Mouse (Mus musculus) forebrain, embryonic 15.5 days (tissue): ENCODE results near the gene Tnr. TPM values are rescaled to one million over a fixed set of nuclear protein-coding genes. Genes with fewer than 3 reads are reported as not detected.

Experiments used
- ATAC-seq: fragments of 200-750 bp; cut with Nextera tagmentation; replicated peaks from 2 replicates; pipeline ENCODE4 v1.8.0; 2017; ENCODE audit warnings: mild to moderate bottlenecking, moderate TSS enrichment, moderate library complexity
- H3K27ac ChIP-seq: fragments of 300-500 bp; sonication (generic); replicated peaks from 2 replicates; pipeline ENCODE4 v1.5.1; 2015; ENCODE audit warnings: mild to moderate bottlenecking, inconsistent platforms
- H3K27me3 ChIP-seq: fragments of 300-500 bp; sonication (generic); 2 replicates; pipeline ENCODE4 v1.6.1; 2015; ENCODE audit warnings: inconsistent platforms
- H3K36me3 ChIP-seq: fragments of 300-500 bp; sonication (generic); 2 replicates; pipeline ENCODE4 v1.6.1; 2015; ENCODE audit warnings: mild to moderate bottlenecking, inconsistent platforms
- H3K4me1 ChIP-seq: fragments of 300-500 bp; sonication (generic); 2 replicates; pipeline ENCODE4 v1.6.1; 2015; ENCODE audit warnings: inconsistent platforms
- H3K4me2 ChIP-seq: fragments of 300-500 bp; sonication (generic); replicated peaks from 2 replicates; pipeline ENCODE4 v1.6.1; 2015; ENCODE audit warnings: mild to moderate bottlenecking, inconsistent platforms
- H3K4me3 ChIP-seq: fragments of 300-500 bp; sonication (generic); 2 replicates; pipeline ENCODE4 v1.5.1; 2015; ENCODE audit warnings: mild to moderate bottlenecking, inconsistent platforms
- H3K9ac ChIP-seq: fragments of 300-500 bp; sonication (generic); replicated peaks from 2 replicates; pipeline ENCODE4 v1.6.1; 2015; ENCODE audit warnings: mild to moderate bottlenecking, inconsistent platforms
- H3K9me3 ChIP-seq: fragments of 300-500 bp; sonication (generic); 2 replicates; pipeline ENCODE4 v1.6.1; 2016; ENCODE audit warnings: inconsistent platforms
- WGBS: fragments of 180-500 bp; shearing (Covaris S2); methylation state at CpG from one replicate; pipeline ENCODE4 v1.1.7; 2015; ENCODE audit warnings: mixed read lengths; 5-methylcytosine and 5-hydroxymethylcytosine counted together
- polyA plus RNA-seq: library from polyadenylated mRNA; unstranded; fragments of >200 nt; fragmentation: Nextera tagmentation; extraction: Ambion mirVana; gene quantifications from 2 replicates; pipeline ENCODE4 v1.2.1, GENCODE M21; 2015

The Tnr gene
- polyA plus RNA-seq, 1 experiment from 2014 or later: 6.7 TPM

DNA sequence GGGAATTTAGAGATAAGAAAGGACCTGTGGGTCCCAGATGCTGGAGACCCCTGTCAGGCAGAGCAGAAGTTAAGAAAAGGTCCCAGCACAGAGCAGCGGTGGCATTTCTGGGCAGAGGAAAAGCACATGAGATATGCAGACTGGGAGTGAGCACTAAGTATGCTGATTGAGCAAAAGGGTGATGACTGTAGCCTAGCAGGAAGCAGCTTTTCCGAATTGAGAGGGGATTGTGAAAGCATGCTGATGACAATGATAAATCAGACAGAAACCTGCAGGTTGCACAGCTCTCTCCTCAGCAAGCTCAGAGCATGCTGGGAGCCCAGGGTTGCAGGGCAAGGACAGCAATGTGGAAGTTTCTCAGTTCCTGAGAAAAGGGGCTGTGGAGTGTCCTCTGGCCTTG is 73.1 kb downstream of the Tnr start:
- Histone ChIP-seq H3K4me2 (no peak overlapping the region), H3K27ac (no peak overlapping the region), H3K4me1 (peaks cover 13% of the 10 kb centered on the region), H3K4me3 (no peak overlapping the region), H3K9me3 (no peaks in the 10 kb centered on the region), H3K9ac (no peak overlapping the region), H3K27me3 (no peaks in the 10 kb centered on the region), H3K36me3 (no peaks in the 10 kb centered on the region)
- 71% methylated on average over 2 of the region's 2 CpGs for WGBS
- no peak for ATAC-seq

DNA sequence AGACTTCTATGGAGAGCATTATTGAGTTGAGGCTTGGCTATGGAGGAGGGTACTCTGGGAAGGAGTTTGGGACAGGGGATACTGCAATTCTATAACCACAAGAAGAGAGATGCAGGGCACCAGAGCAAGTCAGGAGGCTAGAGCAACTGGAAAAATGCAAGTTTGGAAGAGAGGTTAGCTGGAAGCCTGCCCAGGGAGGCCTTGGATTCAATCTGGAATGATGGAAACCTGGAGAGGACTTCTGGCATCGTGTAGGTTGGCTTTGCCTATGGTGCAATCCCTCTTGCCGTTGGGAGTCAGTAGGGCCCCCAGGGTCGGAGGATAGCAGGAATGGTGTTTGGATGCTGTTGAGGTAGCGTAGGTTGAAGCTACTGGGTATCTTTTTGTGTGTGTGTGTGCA is 90.0 kb downstream of the Tnr start:
- no peak overlapping the region for H3K4me3 ChIP-seq
- peak overlapping the region; percentile 92; the same call in 1 of the 2 replicates for H3K27ac ChIP-seq
- no peaks in the 10 kb centered on the region for H3K9me3 ChIP-seq
- no peak for ATAC-seq
- H3K4me2 ChIP-seq: no peak overlapping the region
- H3K36me3 ChIP-seq: no peaks in the 10 kb centered on the region
- H3K27me3 ChIP-seq: no peaks in the 10 kb centered on the region
- H3K9ac ChIP-seq: no peak overlapping the region
- peaks cover 24% of the 10 kb centered on the region for H3K4me1 ChIP-seq
- WGBS: 80% methylated on average over 4 of the region's 4 CpGs

DNA sequence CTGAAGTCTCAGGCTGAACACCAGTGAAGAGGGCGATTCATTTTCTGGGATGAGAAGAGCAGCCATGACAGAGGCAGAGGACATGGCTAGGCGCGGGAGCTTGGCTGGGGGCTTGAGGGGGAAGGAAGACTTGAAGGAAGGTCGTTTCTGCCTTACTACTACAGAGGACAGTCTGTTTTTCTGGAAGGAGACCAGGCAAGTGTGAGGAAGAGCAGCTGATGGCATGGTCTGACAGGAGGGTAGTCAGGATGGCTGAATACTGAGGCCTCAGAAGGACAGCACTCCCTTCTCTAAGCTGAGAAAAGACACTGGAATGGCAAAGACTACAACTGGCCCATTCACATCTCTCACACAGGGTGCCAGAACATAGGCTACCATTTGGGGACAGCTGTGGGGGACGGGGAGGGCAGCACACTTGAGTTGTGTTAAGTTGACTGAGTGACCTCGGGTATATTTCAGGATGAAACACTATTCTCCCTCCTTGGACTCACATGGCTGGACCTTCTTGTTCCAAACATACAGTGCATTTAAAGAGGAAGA is 90.6 kb downstream of the Tnr start:
- no peaks in the 10 kb centered on the region for H3K9me3 ChIP-seq
- H3K27ac ChIP-seq: peak overlapping the region; percentile 92
- ATAC-seq: 0 out of 2 replicates have a peak, but pooled peaks have one; percentile 32
- 80% methylated on average over 6 of the region's 6 CpGs for WGBS
- no peak overlapping the region for H3K9ac ChIP-seq
- peaks cover 24% of the 10 kb centered on the region for H3K4me1 ChIP-seq
- no peaks in the 10 kb centered on the region for H3K36me3 ChIP-seq
- no peak overlapping the region for H3K4me2 ChIP-seq
- no peak overlapping the region for H3K4me3 ChIP-seq
- H3K27me3 ChIP-seq: no peaks in the 10 kb centered on the region

DNA sequence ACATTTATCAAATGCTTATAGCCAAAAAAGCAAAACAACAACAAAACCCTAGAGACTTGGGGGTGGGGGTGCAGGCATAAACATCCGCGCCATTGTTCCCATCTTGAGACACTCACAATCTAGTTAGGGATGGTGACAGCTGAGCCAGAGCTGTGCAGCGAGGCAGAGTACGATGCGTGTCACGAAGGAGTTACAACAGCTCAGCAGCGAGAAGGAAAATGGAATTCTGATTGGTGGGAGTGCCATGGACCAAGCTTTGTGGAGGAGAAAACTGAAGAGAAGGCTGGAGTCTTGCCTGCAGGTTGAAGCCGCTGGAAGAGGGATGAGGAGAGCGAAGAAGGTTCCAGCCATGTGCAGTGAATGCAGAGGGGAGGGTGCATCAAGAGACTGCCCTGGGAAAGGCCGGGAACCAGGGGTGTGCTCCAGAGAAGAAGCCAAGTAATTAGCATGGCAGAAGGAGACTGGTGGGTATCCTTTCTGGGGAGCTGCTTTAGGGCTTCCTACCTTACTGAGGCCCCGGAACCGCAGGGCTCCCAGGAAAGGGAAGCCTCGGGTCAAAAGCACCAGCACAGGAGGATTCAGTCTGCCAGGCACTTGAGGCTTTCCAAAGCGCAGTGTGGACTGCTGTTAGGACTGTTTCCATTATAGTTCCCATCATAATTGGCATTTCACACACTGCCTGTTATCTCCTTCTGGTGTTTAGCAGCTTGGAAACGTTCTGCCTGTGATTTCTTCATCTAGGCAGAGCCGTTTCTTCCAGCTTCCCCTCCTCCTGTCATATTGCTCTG is 91.3 kb downstream of the Tnr start:
- H3K4me1 ChIP-seq: peaks cover 24% of the 10 kb centered on the region
- no peaks in the 10 kb centered on the region for H3K36me3 ChIP-seq
- peak overlapping the region; percentile 92 for H3K27ac ChIP-seq
- ATAC-seq: peak; percentile 91
- H3K27me3 ChIP-seq: no peaks in the 10 kb centered on the region
- H3K9me3 ChIP-seq: no peaks in the 10 kb centered on the region
- 25% methylated on average over 16 of the region's 16 CpGs for WGBS
- H3K4me2 ChIP-seq: peak overlapping the region; percentile 36
- H3K9ac ChIP-seq: peak overlapping the region; percentile 20
- H3K4me3 ChIP-seq: peak overlapping the region; percentile 22

DNA sequence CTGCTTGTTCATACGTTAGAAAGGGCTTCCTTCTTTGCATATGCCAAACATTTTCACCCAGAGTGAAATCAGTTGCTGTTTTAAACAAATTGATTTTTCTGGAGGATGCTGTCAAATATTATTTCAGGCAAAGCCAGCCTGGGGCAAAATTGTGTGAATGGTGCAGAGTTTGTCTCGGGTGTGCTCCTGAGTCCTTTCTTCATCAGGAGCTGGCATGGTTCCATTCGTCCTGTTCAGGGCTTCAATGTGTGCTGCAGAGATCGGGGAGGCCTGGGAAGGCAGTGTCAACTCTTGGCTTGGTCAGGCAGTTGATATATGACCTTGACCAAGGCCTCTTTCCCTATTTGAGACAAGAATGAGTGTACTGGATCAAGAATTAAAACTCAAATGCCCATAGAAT is 92.1 kb downstream of the Tnr start:
- H3K4me3 ChIP-seq: no peak overlapping the region
- no peaks in the 10 kb centered on the region for H3K9me3 ChIP-seq
- no peaks in the 10 kb centered on the region for H3K27me3 ChIP-seq
- no peak overlapping the region for H3K4me2 ChIP-seq
- no peaks in the 10 kb centered on the region for H3K36me3 ChIP-seq
- ATAC-seq: no peak; the same call in 1 of the 2 replicates
- peak overlapping the region; percentile 92 for H3K27ac ChIP-seq
- H3K4me1 ChIP-seq: peaks cover 24% of the 10 kb centered on the region
- WGBS: 25% methylated on average over 4 of the region's 4 CpGs
- no peak overlapping the region for H3K9ac ChIP-seq

DNA sequence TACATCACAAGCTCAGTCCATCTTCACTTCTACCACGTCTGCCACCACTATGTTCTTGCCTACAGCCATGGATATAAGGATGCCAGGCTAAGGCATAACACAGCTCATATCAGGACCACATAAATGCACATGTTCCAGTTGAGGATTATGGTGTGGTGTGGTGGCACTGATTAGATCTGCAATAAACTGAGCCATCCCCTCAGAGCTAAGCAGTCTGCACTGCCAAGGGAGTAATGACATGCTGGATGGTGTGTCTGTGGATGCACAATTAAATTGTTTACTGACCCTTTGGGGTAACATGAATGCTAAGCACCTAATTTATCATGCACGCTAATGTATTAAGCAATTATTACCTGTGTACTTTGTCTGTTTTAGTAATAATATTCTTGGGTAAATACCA is 95.6 kb downstream of the Tnr start:
- Histone ChIP-seq H3K27ac (no peak overlapping the region), H3K27me3 (no peaks in the 10 kb centered on the region), H3K4me2 (no peak overlapping the region), H3K4me3 (no peak overlapping the region), H3K9ac (no peak overlapping the region), H3K4me1 (peaks cover 19% of the 10 kb centered on the region), H3K9me3 (no peaks in the 10 kb centered on the region), H3K36me3 (no peaks in the 10 kb centered on the region)
- 82% methylated on average over 2 of the region's 2 CpGs for WGBS
- ATAC-seq: no peak

DNA sequence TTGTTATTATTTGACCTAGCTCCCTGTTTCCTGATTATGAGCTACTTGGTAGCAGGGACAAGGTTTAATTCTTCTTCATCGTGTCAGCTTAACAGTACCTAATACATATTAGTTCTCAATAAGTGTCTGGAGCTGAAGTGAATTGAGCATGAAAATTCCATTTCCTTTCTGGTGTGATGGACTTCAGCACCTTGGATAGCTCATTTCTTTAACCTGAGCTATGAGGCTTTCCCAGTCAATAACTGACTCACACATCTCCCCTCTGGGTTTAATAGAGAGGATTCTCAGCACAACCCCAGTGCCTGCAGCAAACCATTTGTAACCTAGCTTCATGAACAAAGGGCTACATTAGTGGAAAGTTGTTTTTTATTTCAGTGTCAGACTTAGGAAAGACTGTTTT is 97.8 kb downstream of the Tnr start:
- ATAC-seq: no peak
- WGBS: 64% methylated on average over 1 of the region's 1 CpGs
- H3K36me3 ChIP-seq: no peaks in the 10 kb centered on the region
- no peaks in the 10 kb centered on the region for H3K4me1 ChIP-seq
- H3K27me3 ChIP-seq: no peaks in the 10 kb centered on the region
- H3K4me3 ChIP-seq: no peak overlapping the region
- H3K9ac ChIP-seq: no peak overlapping the region
- no peak overlapping the region for H3K27ac ChIP-seq
- H3K9me3 ChIP-seq: no peaks in the 10 kb centered on the region
- H3K4me2 ChIP-seq: no peak overlapping the region

DNA sequence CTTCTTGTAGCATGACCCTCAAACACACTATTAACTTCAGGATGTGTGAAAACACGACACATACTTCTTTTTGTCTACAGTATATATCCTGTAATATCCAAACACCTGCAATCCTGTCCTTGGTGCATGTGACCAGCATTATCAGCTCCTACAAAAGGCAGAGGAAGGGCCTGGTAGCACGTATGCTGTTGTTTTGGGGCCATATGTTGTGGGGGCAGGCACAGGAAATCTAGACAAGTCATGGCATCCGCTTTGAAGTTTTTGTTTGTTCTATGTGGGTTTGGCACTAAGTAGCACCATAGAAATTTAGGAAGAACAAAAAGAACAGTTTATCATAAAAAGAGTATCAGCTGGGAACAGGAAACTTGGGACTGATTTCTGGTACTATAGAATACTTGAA is 105.5 kb downstream of the Tnr start:
- 88% methylated on average over 3 of the region's 3 CpGs for WGBS

DNA sequence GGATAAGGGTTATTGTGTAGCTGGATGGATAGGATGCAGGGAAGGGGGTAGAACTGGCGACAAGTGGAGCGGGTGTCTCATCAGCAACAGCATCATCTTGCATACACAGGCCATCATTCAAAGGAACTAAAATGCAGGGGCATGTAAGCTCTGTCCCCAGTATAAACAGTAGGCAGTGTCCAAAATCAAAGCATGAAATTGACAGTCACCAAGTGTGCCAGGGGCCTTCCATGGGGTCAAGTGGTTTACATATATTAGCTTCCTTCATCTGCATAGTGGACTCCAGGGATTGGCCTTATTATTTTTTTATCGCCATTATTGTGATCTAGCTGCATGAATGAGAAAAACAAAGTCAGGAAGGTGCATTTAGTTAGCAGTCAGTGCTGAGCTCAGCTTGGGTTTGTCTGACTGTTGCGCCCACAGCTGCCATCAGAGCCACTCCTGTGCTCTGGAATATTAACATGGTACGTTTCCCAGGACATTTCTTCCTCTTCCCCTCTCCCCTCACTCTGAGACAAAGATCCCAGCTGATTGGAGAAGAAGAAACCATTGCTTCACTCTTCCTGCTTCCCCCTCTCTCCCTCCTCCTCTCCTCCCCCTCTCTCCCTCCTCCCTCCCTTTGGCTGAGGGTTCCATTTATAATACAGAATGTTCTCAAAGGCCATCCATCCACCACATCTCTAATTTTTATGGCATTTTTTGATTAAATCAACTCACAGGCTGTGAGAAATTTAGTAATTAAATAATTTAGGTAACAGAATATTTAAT is 106.4 kb downstream of the Tnr start:
- Histone ChIP-seq H3K27me3 (no peaks in the 10 kb centered on the region), H3K36me3 (no peaks in the 10 kb centered on the region), H3K4me3 (no peak overlapping the region), H3K9me3 (no peaks in the 10 kb centered on the region), H3K4me2 (no peak overlapping the region), H3K9ac (no peak overlapping the region), H3K27ac (no peak overlapping the region), H3K4me1 (no peaks in the 10 kb centered on the region)
- no peak for ATAC-seq
- WGBS: 77% methylated on average over 5 of the region's 5 CpGs

More for the DNA sequence above, 105.5 kb downstream of the Tnr start:
- no peak overlapping the region for H3K27ac ChIP-seq
- no peak overlapping the region for H3K4me2 ChIP-seq
- H3K9ac ChIP-seq: no peak overlapping the region
- no peak for ATAC-seq
- no peaks in the 10 kb centered on the region for H3K36me3 ChIP-seq
- H3K4me3 ChIP-seq: no peak overlapping the region
- no peaks in the 10 kb centered on the region for H3K9me3 ChIP-seq
- H3K4me1 ChIP-seq: no peaks in the 10 kb centered on the region
- no peaks in the 10 kb centered on the region for H3K27me3 ChIP-seq

DNA sequence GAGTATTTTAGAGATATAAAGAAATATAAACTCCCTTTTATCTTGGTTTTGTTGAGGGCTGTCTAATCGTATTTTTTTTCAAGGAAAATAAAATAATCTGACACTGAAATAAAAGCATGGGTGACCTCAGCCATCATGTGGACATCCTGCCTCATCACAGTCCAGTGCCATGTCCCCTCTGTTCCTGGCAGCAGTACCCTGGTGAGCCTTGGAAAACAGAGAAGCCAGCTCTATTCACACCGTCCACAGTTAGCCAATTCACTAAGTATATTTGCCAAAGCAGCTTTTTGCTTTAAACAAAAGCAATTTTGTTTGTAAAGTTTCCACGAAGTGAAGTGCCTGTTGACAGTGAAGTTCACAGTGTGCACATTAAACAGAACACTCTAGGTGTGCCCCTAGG is 109.0 kb downstream of the Tnr start:
- H3K9ac ChIP-seq: no peak overlapping the region
- H3K36me3 ChIP-seq: no peaks in the 10 kb centered on the region
- H3K9me3 ChIP-seq: no peaks in the 10 kb centered on the region
- no peak overlapping the region for H3K4me3 ChIP-seq
- WGBS: 71% methylated on average over 3 of the region's 3 CpGs
- no peak for ATAC-seq
- H3K4me1 ChIP-seq: no peaks in the 10 kb centered on the region
- H3K27ac ChIP-seq: no peak overlapping the region
- no peak overlapping the region for H3K4me2 ChIP-seq
- H3K27me3 ChIP-seq: no peaks in the 10 kb centered on the region

DNA sequence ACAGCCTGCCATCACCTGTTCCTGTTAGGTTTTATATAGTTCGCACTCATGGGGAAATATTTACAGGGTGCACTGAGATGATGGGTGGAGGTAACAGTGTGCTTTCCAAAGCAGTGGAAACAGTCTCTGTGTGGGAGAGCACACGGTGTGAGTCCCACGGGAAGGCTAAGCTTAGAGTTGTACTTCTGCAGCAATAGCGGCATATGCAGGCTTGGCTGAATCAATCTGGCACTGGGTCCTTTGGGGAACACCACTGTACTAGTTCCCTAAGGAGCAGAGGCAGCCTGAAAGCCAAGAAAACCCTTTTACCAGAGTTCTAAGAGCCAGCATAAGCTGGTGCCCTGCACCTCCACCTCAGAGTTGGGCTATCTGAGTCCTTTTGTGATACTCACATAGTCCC is 115.8 kb downstream of the Tnr start:
- H3K4me1 ChIP-seq: no peaks in the 10 kb centered on the region
- no peak overlapping the region for H3K4me2 ChIP-seq
- no peaks in the 10 kb centered on the region for H3K36me3 ChIP-seq
- H3K27me3 ChIP-seq: no peaks in the 10 kb centered on the region
- H3K27ac ChIP-seq: no peak overlapping the region
- no peak overlapping the region for H3K4me3 ChIP-seq
- no peak overlapping the region for H3K9ac ChIP-seq
- 90% methylated on average over 4 of the region's 4 CpGs for WGBS
- ATAC-seq: no peak
- H3K9me3 ChIP-seq: no peaks in the 10 kb centered on the region

DNA sequence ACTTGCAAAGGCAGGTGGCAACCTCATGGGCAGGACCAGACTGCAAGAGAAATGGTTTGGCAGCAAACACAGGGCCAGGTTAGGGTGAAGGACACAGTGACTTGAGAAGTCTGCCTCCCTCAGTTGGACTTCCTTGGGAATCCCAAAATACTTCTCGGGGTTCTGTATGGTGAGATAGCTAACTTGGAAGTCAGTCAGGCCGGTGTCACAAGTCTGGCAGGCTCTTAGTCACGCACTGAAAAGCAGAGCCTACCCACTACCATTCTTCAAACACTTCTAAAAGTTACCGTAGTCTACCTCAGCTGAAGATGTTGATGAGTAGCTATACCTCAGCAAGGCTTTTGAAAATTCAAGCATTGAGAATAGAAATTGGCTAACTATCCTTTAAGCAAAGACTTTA is 122.2 kb downstream of the Tnr start:
- H3K4me3 ChIP-seq: no peak overlapping the region
- H3K4me1 ChIP-seq: no peaks in the 10 kb centered on the region
- H3K36me3 ChIP-seq: no peaks in the 10 kb centered on the region
- H3K9me3 ChIP-seq: no peaks in the 10 kb centered on the region
- H3K4me2 ChIP-seq: no peak overlapping the region
- H3K27ac ChIP-seq: no peak overlapping the region
- WGBS: 92% methylated on average over 4 of the region's 4 CpGs
- no peaks in the 10 kb centered on the region for H3K27me3 ChIP-seq
- H3K9ac ChIP-seq: no peak overlapping the region
- no peak for ATAC-seq
